Mouse (Mus musculus) retina, postnatal 7 days (tissue): ENCODE results near the gene Dpp7.

Experiments
- DNase-seq: peaks from one replicate; pipeline ENCODE4 v3.0.0-alpha.2; 2012; ENCODE audit warnings: low read depth, low spot score

Dpp7 gene

DNA sequence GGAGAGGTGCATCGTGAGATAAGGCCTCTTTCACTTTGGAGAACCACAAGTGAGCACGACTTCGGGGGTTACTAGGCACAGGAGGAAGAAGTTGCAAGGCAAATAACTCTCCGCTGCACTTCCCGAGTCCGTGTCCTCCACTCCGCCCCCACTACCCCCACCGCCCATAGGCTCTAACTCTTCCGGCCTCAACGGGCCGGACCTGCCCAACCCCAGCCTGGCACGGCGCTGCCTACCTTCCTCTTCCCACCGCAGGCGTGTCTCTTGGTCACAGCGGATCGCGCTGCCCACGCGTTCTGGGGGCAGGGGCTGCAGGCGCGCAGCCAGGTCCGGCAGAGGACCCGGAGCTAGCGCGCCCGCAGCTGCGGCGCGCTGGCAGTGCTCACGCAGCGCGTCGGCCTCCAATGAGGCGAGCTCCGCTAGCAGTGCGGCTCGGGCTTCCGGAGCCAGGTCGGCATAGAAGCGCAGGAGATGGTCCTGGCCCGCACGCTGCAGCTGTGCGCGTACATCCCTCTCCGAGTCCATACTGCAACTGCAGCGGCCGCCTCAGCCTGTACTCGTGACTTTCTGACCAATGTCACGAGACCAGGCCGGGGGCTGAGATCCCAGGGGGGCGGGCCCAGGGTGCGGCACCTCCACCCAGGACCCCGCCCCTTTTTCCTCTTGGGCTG lies 9.1 kb upstream of the Dpp7 start, which contains the start of gene Uap1l1:
Gene Uap1l1 (minus strand): TSS at position 592 of the 671 bp plus-strand sequence.
- DNase-seq, result peak; percentile 36

GRCm38 (mm10) chr2:25364761-25365090 lies 8.6 kb upstream of the Dpp7 start:
- DNase-seq, result no peak

GRCm38 (mm10) chr2:25364313-25364712 lies 8.2 kb upstream of the Dpp7 start:
- no peak for DNase-seq

- no peak for DNase-seq
Measured at GRCm38 (mm10) chr2:25363478-25364178, 7.5 kb upstream of the Dpp7 start.

GRCm38 (mm10) chr2:25359848-25360247 lies 3.7 kb upstream of the Dpp7 start:
- no peak for DNase-seq

GRCm38 (mm10) chr2:25355419-25356066 lies 616 bp downstream of the Dpp7 start:
- no peak for DNase-seq

DNA sequence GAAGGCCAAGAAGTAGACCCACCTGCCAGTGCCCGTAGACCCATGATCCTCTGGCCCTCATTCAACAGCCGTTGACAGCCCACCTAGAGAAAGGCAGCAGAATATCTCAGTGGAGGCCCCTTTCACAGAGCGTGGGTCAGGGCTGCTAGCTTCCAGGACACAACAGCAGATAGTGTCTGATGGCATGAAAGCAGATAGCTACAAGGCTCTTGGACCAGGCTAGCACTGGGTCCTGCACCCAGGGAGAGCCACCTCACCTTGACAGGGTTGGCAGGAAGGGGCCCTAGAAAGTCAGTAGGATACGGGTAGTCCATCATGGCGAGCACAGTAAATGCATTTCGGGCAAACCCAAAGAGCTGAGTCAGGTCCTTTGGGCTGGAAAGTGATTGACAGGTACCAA lies 1.9 kb downstream of the Dpp7 start:
- DNase-seq, result no peak

DNA sequence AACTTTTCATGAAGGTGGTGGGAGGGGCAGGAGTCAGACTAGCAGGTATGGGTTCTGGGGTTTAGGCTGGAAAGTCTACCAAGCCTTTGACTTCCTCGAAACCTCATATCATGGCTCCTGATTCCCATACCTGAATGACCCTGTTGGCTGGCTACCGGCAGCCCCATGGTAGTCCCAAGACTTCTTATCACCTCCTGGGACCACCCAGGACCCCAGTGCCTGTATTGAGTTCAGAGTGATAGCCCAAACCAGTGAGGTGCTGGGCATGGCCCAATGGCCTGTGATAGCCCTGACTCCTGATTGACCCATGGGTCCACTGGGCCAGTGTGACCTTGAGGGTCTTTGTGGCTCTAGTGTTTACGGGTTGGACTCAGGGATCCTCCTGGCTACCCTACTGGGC lies 5.5 kb downstream of the Dpp7 start:
- DNase-seq, result no peak

- DNase-seq, result no peak
Measured at GRCm38 (mm10) chr2:25349499-25349898, 6.7 kb downstream of the Dpp7 start.

GRCm38 (mm10) chr2:25348162-25348561 lies 8.0 kb downstream of the Dpp7 start:
- DNase-seq, result no peak

GRCm38 (mm10) chr2:25338303-25338702 lies 17.9 kb downstream of the Dpp7 start:
- no peak for DNase-seq

DNA sequence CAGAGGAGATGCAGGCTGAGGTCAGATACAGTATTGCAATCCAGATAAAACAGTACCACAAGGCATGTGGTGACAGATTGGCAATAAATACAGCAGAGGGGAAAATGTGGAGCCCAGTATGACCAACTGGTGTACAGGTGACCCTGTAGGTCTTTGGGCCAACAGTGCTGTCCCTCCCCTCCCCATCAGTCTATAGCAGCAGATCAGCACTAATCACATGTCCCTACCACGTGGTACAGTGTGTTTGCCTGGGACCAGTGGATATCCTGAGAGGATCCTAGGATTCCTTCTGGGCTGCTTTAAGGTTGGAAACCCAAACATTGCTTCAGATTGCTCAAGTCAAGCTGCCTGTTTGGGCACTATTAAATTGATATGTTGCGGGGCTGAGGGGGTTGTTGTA lies 22.6 kb downstream of the Dpp7 start:
- no peak for DNase-seq

DNA sequence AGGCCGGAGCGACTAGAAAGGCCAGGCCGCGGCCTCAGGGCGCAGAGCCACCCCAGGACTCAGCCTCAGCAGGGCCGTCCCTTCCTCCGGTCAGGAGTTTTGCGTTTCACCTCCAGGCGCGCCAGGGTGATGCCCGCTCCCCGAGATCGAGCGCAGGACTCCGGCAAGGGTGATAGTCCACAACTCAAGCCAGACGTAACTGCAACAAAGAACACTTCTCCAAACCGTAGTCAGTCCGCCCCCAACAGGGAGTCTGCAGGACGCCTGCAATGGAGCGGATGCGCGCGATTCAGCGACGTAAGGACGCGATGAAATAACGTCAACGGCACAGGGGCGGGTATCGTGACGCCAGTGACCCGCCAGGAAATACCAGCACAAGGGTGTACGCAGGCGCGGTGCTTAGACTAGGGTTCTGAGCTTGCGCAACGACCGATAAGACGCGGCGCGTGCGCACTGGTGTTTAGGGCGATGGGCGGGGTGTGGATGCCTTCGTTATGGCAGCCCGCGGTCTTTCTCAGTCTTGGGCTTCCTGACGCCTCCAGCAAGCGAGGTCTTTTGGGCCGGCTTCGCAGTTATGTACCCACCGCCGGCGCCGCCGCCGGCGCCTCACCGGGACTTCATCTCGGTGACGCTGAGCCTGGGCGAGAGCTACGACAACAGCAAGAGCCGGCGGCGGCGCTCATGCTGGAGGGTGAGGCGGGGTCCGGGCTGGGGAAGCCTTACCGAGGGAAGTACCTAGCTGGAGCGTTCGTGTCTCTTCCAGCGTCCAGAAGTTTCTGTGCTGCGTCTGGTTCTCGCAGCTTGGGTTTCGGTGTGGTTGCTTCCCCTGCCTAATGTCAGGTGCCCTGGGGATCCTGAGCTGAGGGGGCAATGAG lies 23.6 kb downstream of the Dpp7 start, which contains the start of gene Man1b1:
Gene Man1b1 (plus strand): TSS at position 53 of the 875 bp plus-strand sequence.
- DNase-seq, result peak; percentile 99

DNA sequence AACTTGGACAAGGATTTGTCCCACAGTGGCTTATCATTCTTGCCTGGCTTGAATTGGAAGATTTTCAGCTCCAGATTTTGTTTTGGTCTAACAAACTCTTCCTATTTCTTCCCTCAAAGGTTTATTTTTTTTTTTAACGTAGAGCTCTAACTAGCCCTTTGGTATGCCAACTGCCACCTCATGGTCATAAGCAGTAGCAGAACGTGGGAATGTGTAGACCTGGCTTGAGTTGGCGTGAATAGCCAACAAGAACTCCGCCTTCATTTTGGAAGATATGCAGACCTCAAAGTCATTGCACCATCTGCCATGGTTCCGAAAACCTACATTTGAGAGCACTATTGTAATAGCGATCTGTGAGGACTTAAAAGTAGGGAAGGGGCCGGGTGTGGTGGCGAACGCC lies 24.7 kb downstream of the Dpp7 start:
- DNase-seq, result no peak

DNA sequence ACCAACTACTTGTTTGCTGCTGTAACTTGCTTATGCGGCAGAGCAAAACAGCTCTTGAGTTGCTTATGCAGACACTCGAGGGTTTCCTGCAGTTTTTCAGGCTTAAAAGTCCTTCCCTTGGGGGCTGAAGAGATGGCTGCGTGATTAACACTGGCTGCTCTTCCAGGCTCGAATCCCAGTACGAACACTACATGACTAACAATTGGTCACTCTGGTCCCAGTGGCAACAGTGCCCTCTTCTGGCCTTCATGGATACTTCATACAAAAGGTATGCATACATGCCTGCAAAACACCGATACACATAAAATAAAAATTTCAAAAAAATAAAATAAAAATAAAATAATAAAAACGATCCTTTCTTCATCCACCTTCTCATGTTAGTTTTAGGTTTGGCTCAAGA lies 27.7 kb downstream of the Dpp7 start:
- peak; percentile 39 for DNase-seq

DNA sequence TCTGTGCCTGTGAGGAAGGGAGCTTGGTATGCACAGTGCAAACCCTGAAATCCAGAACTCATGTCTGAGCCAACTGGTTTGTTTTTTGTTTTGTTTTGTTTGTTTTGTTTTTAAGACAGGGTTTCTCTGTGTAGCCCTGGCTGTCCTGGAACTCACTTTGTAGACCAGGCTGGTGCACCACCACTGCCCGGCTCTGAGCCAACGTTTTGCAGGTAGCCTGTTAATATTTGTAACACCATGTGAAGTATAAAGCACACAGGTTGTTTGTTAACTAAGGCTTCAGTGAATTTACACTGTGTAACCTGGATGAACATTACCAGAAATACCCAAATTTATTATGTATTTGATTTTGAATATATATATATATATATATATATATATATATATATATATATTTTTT lies 30.1 kb downstream of the Dpp7 start:
- no peak for DNase-seq

DNA sequence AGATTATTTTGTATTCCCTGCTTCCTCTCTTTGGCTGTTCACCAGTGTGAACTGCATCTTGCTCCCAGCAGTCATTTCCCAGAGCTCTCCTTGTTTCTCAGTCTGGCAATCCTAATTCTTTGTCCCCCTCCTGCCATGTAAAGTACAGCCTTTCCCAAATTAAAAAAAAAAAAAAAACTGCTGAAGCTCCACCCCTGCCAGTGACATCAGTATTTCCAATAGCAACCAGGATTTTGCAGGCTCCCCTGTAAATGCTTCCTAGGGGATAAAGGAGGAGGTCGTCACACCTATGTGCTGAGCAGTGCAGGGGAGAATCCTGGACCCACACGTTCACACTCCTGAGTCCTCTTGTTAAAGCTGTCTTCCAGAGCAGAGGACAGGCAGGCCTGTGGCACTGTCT lies 36.1 kb downstream of the Dpp7 start:
- DNase-seq, result no peak

- DNase-seq, result peak; percentile 54
Measured at GRCm38 (mm10) chr2:25318971-25319773, 37.0 kb downstream of the Dpp7 start, which contains the start of gene Grin1. TSS of gene Grin1 (minus strand) at chr2:25319187.

- DNase-seq, result peak; percentile 24
Measured at GRCm38 (mm10) chr2:25318119-25318966, 37.8 kb downstream of the Dpp7 start.

GRCm38 (mm10) chr2:25311491-25311891 lies 44.7 kb downstream of the Dpp7 start:
- no peak for DNase-seq
